Mouse (Mus musculus) neural tube, embryonic 11.5 days (tissue): ENCODE measurements around the gene Cyp2j7. TPM values are rescaled to one million over a fixed set of nuclear protein-coding genes. Genes with fewer than 3 reads are reported as not detected.
A peak's percentile ranks its signal among the peaks of the same experiment; 100 is the strongest.
"Not testable (repeated sequence)": the region's sequence is repeated elsewhere in the genome, so short reads cannot be mapped to it uniquely, and the experiment has no call there.

ENCODE experiments used
- ATAC-seq: fragments of 200-750 bp; cut with Nextera tagmentation; 2 replicates; pipeline ENCODE4 v1.8.0; 2017; ENCODE audit warnings: moderate number of reproducible peaks, mild to moderate bottlenecking, moderate TSS enrichment, moderate library complexity; ENCODE audit not compliant: insufficient read depth, low FRiP score, low TSS enrichment
- DNase-seq: peaks from one replicate; pipeline ENCODE4 v3.0.0-alpha.2; 2015; ENCODE audit warnings: low spot score
- H3K27ac ChIP-seq: fragments of 300-500 bp; sonication (generic); 2 replicates; pipeline ENCODE4 v1.5.1; 2014; ENCODE audit warnings: low read depth, mild to moderate bottlenecking, low read length
- H3K27me3 ChIP-seq: fragments of 300-500 bp; sonication (generic); 2 replicates; pipeline ENCODE4 v1.6.1; 2014; ENCODE audit warnings: mild to moderate bottlenecking, low read length, mixed read lengths; ENCODE audit not compliant: control insufficient read depth, insufficient read depth
- H3K36me3 ChIP-seq: fragments of 300-500 bp; sonication (generic); 2 replicates; pipeline ENCODE4 v1.6.1; 2014; ENCODE audit warnings: mild to moderate bottlenecking, low read length, moderate library complexity, mixed read lengths; ENCODE audit not compliant: control insufficient read depth, insufficient read depth
- H3K4me1 ChIP-seq: fragments of 300-500 bp; sonication (generic); 2 replicates; pipeline ENCODE4 v1.6.1; 2014; ENCODE audit warnings: low read length, mixed read lengths; ENCODE audit not compliant: control insufficient read depth, insufficient read depth
- H3K4me2 ChIP-seq: fragments of 300-500 bp; sonication (generic); 2 replicates; pipeline ENCODE4 v1.6.1; 2014; ENCODE audit warnings: low read depth, mild to moderate bottlenecking, moderate library complexity
- H3K4me3 ChIP-seq: fragments of 300-500 bp; sonication (generic); 2 replicates; pipeline ENCODE4 v1.5.1; 2014; ENCODE audit warnings: low read depth, low read length
- H3K9ac ChIP-seq: fragments of 300-500 bp; sonication (generic); 2 replicates; pipeline ENCODE4 v1.6.1; 2014; ENCODE audit warnings: mild to moderate bottlenecking, low read length
- H3K9me3 ChIP-seq: fragments of 300-500 bp; sonication (generic); 2 replicates; pipeline ENCODE4 v1.6.1; 2016; ENCODE audit warnings: low read length; ENCODE audit not compliant: control insufficient read depth
- WGBS: fragments of 180-500 bp; shearing (Covaris S2); extraction: QIAGEN DNeasy Blood & Tissue Kit; methylation state at CpG from one replicate; pipeline ENCODE4 v1.1.7; 2014; 5-methylcytosine and 5-hydroxymethylcytosine counted together
- polyA plus RNA-seq: library from polyadenylated mRNA; unstranded; fragments of >200 nt; fragmentation: Nextera tagmentation; extraction: Ambion mirVana; gene quantifications from 2 replicates; pipeline ENCODE4 v1.2.1, GENCODE M21; 2014

The Cyp2j7 gene
- not detected in 2 replicates for polyA plus RNA-seq

GRCm38 (mm10) chr4:96236559-96236958 is at the start of gene Cyp2j7:
TSS of gene Cyp2j7 (minus strand) at chr4:96236659.
- 89% methylated on average over 3 of the region's 3 CpGs for WGBS
- Histone ChIP-seq H3K4me2 (no peak within 1 kb of the TSS), H3K27ac (no peak within 1 kb of the TSS), H3K9me3 (no peaks in the 10 kb centered on the region), H3K27me3 (no peaks in the 10 kb centered on the region), H3K36me3 (no peaks in the 10 kb centered on the region), H3K4me1 (no peaks in the 10 kb centered on the region), H3K4me3 (no peak within 1 kb of the TSS), H3K9ac (no peak within 1 kb of the TSS)
- ATAC-seq: no peak
- no peak for DNase-seq

GRCm38 (mm10) chr4:96276896-96277295 is 40.4 kb upstream of the Cyp2j7 start:
- WGBS: 57% methylated on average over 1 of the region's 1 CpGs
- H3K4me3 ChIP-seq, H3K9me3 ChIP-seq, H3K9ac ChIP-seq, ATAC-seq, H3K4me1 ChIP-seq, H3K4me2 ChIP-seq, H3K36me3 ChIP-seq, H3K27ac ChIP-seq, H3K27me3 ChIP-seq, DNase-seq: not testable (repeated sequence)

- Histone ChIP-seq H3K4me1 (no peaks in the 10 kb centered on the region), H3K36me3 (no peaks in the 10 kb centered on the region), H3K4me2 (no peak overlapping the region), H3K9me3 (no peaks in the 10 kb centered on the region), H3K27me3 (no peaks in the 10 kb centered on the region), H3K9ac (no peak overlapping the region), H3K4me3 (no peak overlapping the region), H3K27ac (no peak overlapping the region)
- DNase-seq (peak; percentile 28), ATAC-seq (0 out of 2 replicates have a peak, but pooled peaks have one; percentile 72)
These were observed 37.4 kb upstream of the Cyp2j7 start for GRCm38 (mm10) chr4:96273907-96274306.

- no peaks in the 10 kb centered on the region for H3K27me3 ChIP-seq
- H3K4me3 ChIP-seq: no peak overlapping the region
- no peak for DNase-seq
- no peak overlapping the region for H3K27ac ChIP-seq
- H3K9me3 ChIP-seq: no peaks in the 10 kb centered on the region
- no peak overlapping the region for H3K4me2 ChIP-seq
- H3K36me3 ChIP-seq: no peaks in the 10 kb centered on the region
- ATAC-seq: no peak
- no peaks in the 10 kb centered on the region for H3K4me1 ChIP-seq
- WGBS: 61% methylated on average over 1 of the region's 1 CpGs
- H3K9ac ChIP-seq: no peak overlapping the region
These were observed 39.8 kb downstream of the Cyp2j7 start for GRCm38 (mm10) chr4:96196701-96197100.

GRCm38 (mm10) chr4:96189321-96189720 is 47.1 kb downstream of the Cyp2j7 start:
- 86% methylated on average over 5 of the region's 5 CpGs for WGBS
- ATAC-seq, H3K4me2 ChIP-seq, H3K9ac ChIP-seq, H3K27me3 ChIP-seq, DNase-seq, H3K4me1 ChIP-seq, H3K36me3 ChIP-seq, H3K4me3 ChIP-seq, H3K9me3 ChIP-seq, H3K27ac ChIP-seq: not testable (repeated sequence)

- not testable (repeated sequence) for DNase-seq, H3K4me2 ChIP-seq, ATAC-seq, H3K4me1 ChIP-seq, H3K36me3 ChIP-seq, H3K27me3 ChIP-seq, H3K9ac ChIP-seq, H3K4me3 ChIP-seq, H3K27ac ChIP-seq, H3K9me3 ChIP-seq
- WGBS: 83% methylated on average over 2 of the region's 2 CpGs
These were observed 47.8 kb downstream of the Cyp2j7 start for GRCm38 (mm10) chr4:96188671-96189070.

GRCm38 (mm10) chr4:96188146-96188545 is 48.3 kb downstream of the Cyp2j7 start:
- DNase-seq, H3K4me1 ChIP-seq, H3K4me3 ChIP-seq, H3K36me3 ChIP-seq, H3K27ac ChIP-seq, ATAC-seq, H3K9ac ChIP-seq, H3K27me3 ChIP-seq, H3K9me3 ChIP-seq, H3K4me2 ChIP-seq: not testable (repeated sequence)
- 94% methylated on average over 2 of the region's 2 CpGs for WGBS

GRCm38 (mm10) chr4:96184716-96185115 is 51.7 kb downstream of the Cyp2j7 start:
- not testable (repeated sequence) for H3K4me1 ChIP-seq, ATAC-seq, DNase-seq, H3K9ac ChIP-seq, H3K36me3 ChIP-seq, H3K27ac ChIP-seq, H3K27me3 ChIP-seq, H3K9me3 ChIP-seq, H3K4me2 ChIP-seq, H3K4me3 ChIP-seq
- 96% methylated on average over 2 of the region's 2 CpGs for WGBS

GRCm38 (mm10) chr4:96162839-96163238 is 73.6 kb downstream of the Cyp2j7 start:
- Histone ChIP-seq H3K4me2 (no peak overlapping the region), H3K4me1 (no peaks in the 10 kb centered on the region), H3K27me3 (no peaks in the 10 kb centered on the region), H3K9me3 (no peaks in the 10 kb centered on the region), H3K27ac (no peak overlapping the region), H3K4me3 (no peak overlapping the region), H3K9ac (no peak overlapping the region), H3K36me3 (no peaks in the 10 kb centered on the region)
- DNase-seq: no peak
- ATAC-seq: no peak
- 85% methylated on average over 1 of the region's 1 CpGs for WGBS
